Mouse (Mus musculus) heart, adult 11 months (tissue): Measurements from ENCODE around the gene Col1a2.

Experiments used
- DNase-seq: peaks from one replicate; pipeline ENCODE4 v3.0.0; 2022

The Col1a2 gene

GRCm38 (mm10) chr6:4590089-4590488 is 85.5 kb downstream of the Col1a2 start:
- no peak for DNase-seq
